Mouse (Mus musculus) CH12.LX (cell line): ENCODE measurements around the gene Tmprss2. TPM values are rescaled to one million over a fixed set of nuclear protein-coding genes. Genes with fewer than 3 reads are reported as not detected.

Source experiments
- DNase-seq: peaks from one replicate; pipeline ENCODE4 v3.0.0-alpha.2; 2013; ENCODE audit errors: extremely low read depth
- H3K27ac ChIP-seq: 2 replicates; pipeline ENCODE4 v1.5.1; 2012; ENCODE audit warnings: low read depth, mild to moderate bottlenecking, control low read depth, moderate library complexity; ENCODE audit not compliant: insufficient read depth
- H3K27me3 ChIP-seq: replicated peaks from 2 replicates; pipeline ENCODE3; 2012; ENCODE audit warnings: inconsistent platforms
- H3K36me3 ChIP-seq, 2 experiments: replicated peaks in 1 of 2; 2 replicates each; pipeline versions ENCODE3 to v1.6.1; 2012; ENCODE audit warnings: inconsistent platforms in 1 of 2, low read length in 1 of 2, mild to moderate bottlenecking in 1 of 2, mixed read lengths in 1 of 2, moderate library complexity in 1 of 2; ENCODE audit not compliant: control insufficient read depth in 1 of 2, insufficient read depth in 1 of 2
- H3K4me1 ChIP-seq, 2 experiments: 2 replicates each; pipeline ENCODE4 v1.6.1; 2012; ENCODE audit warnings: inconsistent platforms in 1 of 2, moderate library complexity in 1 of 2; ENCODE audit not compliant: insufficient read depth in 2 of 2, control insufficient read depth in 1 of 2
- H3K4me2 ChIP-seq: 2 replicates; pipeline ENCODE4 v1.6.1; 2012; ENCODE audit warnings: low read depth, mild to moderate bottlenecking, control low read depth; ENCODE audit not compliant: poor library complexity, insufficient read depth, severe bottlenecking
- H3K4me3 ChIP-seq, 3 experiments: fragments of 150-350 bp in 1 of 3; sonication (generic) in 1 of 3; replicated peaks in 1 of 3; 2 replicates each; pipeline versions ENCODE3 to v1.5.1; 2011 to 2012; ENCODE audit warnings: low read depth in 2 of 3, low read length in 2 of 3, mild to moderate bottlenecking in 2 of 3, moderate library complexity in 2 of 3, control low read depth in 1 of 3, improper control_type of control experiment in 1 of 3, inconsistent platforms in 1 of 3, mixed read lengths in 1 of 3; ENCODE audit not compliant: poor library complexity in 1 of 3
- H3K79me2 ChIP-seq: replicated peaks from 2 replicates; pipeline ENCODE4 v1.6.1; 2012; ENCODE audit warnings: mild to moderate bottlenecking, moderate library complexity; ENCODE audit not compliant: control insufficient read depth, poor library complexity, insufficient read depth, severe bottlenecking; ENCODE audit errors: extremely low read depth
- H3K9ac ChIP-seq: 2 replicates; pipeline ENCODE4 v1.6.1; 2012; ENCODE audit warnings: low read depth, mild to moderate bottlenecking, control low read depth, moderate library complexity; ENCODE audit not compliant: insufficient read depth
- H3K9me3 ChIP-seq: replicated peaks from 2 replicates; pipeline ENCODE3; 2012; ENCODE audit warnings: low read length, inconsistent platforms, mixed read lengths
- BHLHE40 ChIP-seq: IDR thresholded peaks from 2 replicates; pipeline ENCODE4 v1.6.1; 2011; ENCODE audit warnings: mild to moderate bottlenecking, low read depth, low read length, improper control_type of control experiment
- CHD1 ChIP-seq: IDR thresholded peaks from 2 replicates; pipeline ENCODE4 v1.6.1; 2012; ENCODE audit warnings: low read depth, low read length, improper control_type of control experiment, inconsistent platforms
- CHD2 ChIP-seq: IDR thresholded peaks from 2 replicates; pipeline ENCODE4 v1.6.1; 2011; ENCODE audit warnings: low read length, improper control_type of control experiment
- CTCF ChIP-seq, 2 experiments: IDR thresholded peaks in 1 of 2; conservative IDR thresholded peaks in 1 of 2; 2 replicates each; pipeline ENCODE4 v1.5.1; 2011 to 2012; ENCODE audit warnings: low read depth in 2 of 2, low read length in 2 of 2, improper control_type of control experiment in 1 of 2, inconsistent platforms in 1 of 2, mild to moderate bottlenecking in 1 of 2, moderate library complexity in 1 of 2
- E2F4 ChIP-seq: IDR thresholded peaks from 2 replicates; pipeline ENCODE4 v1.6.1; 2011; ENCODE audit warnings: low read depth, low read length, improper control_type of control experiment; ENCODE audit not compliant: insufficient replicate concordance
- ELF1 ChIP-seq: IDR thresholded peaks from 2 replicates; pipeline ENCODE4 v1.6.1; 2014; ENCODE audit warnings: low read depth, mild to moderate bottlenecking, inconsistent platforms, low read length, improper control_type of control experiment
- EP300 ChIP-seq: IDR thresholded peaks from 2 replicates; pipeline ENCODE4 v1.6.1; 2011; ENCODE audit warnings: low read length, improper control_type of control experiment
- ETS1 ChIP-seq: conservative IDR thresholded peaks from 2 replicates; pipeline ENCODE4 v1.6.1; 2012; ENCODE audit warnings: low read depth, mild to moderate bottlenecking, inconsistent platforms, low read length, improper control_type of control experiment, moderate library complexity
- GABPA ChIP-seq: IDR thresholded peaks from 2 replicates; pipeline ENCODE4 v1.6.1; 2012; ENCODE audit warnings: low read depth, low read length, improper control_type of control experiment, inconsistent platforms; ENCODE audit not compliant: insufficient replicate concordance
- HCFC1 ChIP-seq: IDR thresholded peaks from 2 replicates; pipeline ENCODE4 v1.6.1; 2012; ENCODE audit warnings: low read depth, mild to moderate bottlenecking, inconsistent platforms, low read length, improper control_type of control experiment
- IRF4 ChIP-seq: IDR thresholded peaks from 2 replicates; pipeline ENCODE4 v1.6.1; 2014; ENCODE audit warnings: low read depth, mild to moderate bottlenecking, inconsistent platforms, low read length, improper control_type of control experiment
- JUN ChIP-seq: IDR thresholded peaks from 2 replicates; pipeline ENCODE4 v1.6.1; 2011; ENCODE audit warnings: low read depth, mild to moderate bottlenecking, low read length, improper control_type of control experiment, moderate library complexity; ENCODE audit not compliant: insufficient read depth
- JUND ChIP-seq: conservative IDR thresholded peaks from 2 replicates; pipeline ENCODE4 v1.6.1; 2011; ENCODE audit warnings: low read depth, low read length, improper control_type of control experiment
- KAT2A ChIP-seq: IDR thresholded peaks from 2 replicates; pipeline ENCODE4 v1.6.1; 2012; ENCODE audit warnings: low read length, improper control_type of control experiment, inconsistent platforms; ENCODE audit not compliant: insufficient replicate concordance
- MAFK ChIP-seq: IDR thresholded peaks from 2 replicates; pipeline ENCODE4 v1.6.1; 2011; ENCODE audit warnings: low read length, improper control_type of control experiment; ENCODE audit not compliant: insufficient replicate concordance
- MAX ChIP-seq: IDR thresholded peaks from 2 replicates; pipeline ENCODE4 v1.6.1; 2011; ENCODE audit warnings: low read length, improper control_type of control experiment
- MAZ ChIP-seq: IDR thresholded peaks from 2 replicates; pipeline ENCODE4 v1.6.1; 2012; ENCODE audit warnings: low read depth, mild to moderate bottlenecking, inconsistent platforms, low read length, improper control_type of control experiment, moderate library complexity
- MEF2A ChIP-seq: IDR thresholded peaks from 2 replicates; pipeline ENCODE4 v1.6.1; 2014; ENCODE audit warnings: low read depth, mild to moderate bottlenecking, inconsistent platforms, low read length, improper control_type of control experiment, borderline replicate concordance
- MXI1 ChIP-seq: IDR thresholded peaks from 2 replicates; pipeline ENCODE4 v1.6.1; 2011; ENCODE audit warnings: mild to moderate bottlenecking, low read depth, low read length, improper control_type of control experiment
- MYC ChIP-seq: IDR thresholded peaks from 2 replicates; pipeline ENCODE4 v1.6.1; 2011; ENCODE audit warnings: low read depth, mild to moderate bottlenecking, improper control_type of control experiment, low read length
- NELFE ChIP-seq: IDR thresholded peaks from 2 replicates; pipeline ENCODE4 v1.6.1; 2011; ENCODE audit warnings: low read depth, low read length, improper control_type of control experiment
- NRF1 ChIP-seq: IDR thresholded peaks from 2 replicates; pipeline ENCODE4 v1.6.1; 2014; ENCODE audit warnings: low read depth, mild to moderate bottlenecking, inconsistent platforms, low read length, improper control_type of control experiment, moderate library complexity
- PAX5 ChIP-seq: IDR thresholded peaks from 2 replicates; pipeline ENCODE4 v1.6.1; 2012; ENCODE audit warnings: low read length, inconsistent platforms, mixed read lengths
- POLR2A ChIP-seq: IDR thresholded peaks from 2 replicates; pipeline ENCODE4 v1.6.1; 2011; ENCODE audit warnings: low read depth, mild to moderate bottlenecking, improper control_type of control experiment, low read length
- POLR2AphosphoS2 ChIP-seq: IDR thresholded peaks from 2 replicates; pipeline ENCODE4 v1.6.1; 2011; ENCODE audit warnings: low read depth, low read length, improper control_type of control experiment
- RAD21 ChIP-seq: IDR thresholded peaks from 2 replicates; pipeline ENCODE4 v1.6.1; 2011; ENCODE audit warnings: low read depth, mild to moderate bottlenecking, low read length, improper control_type of control experiment, moderate library complexity
- RCOR1 ChIP-seq: conservative IDR thresholded peaks from 2 replicates; pipeline ENCODE4 v1.6.1; 2012; ENCODE audit warnings: low read depth, mild to moderate bottlenecking, inconsistent platforms, low read length, improper control_type of control experiment
- SIN3A ChIP-seq: IDR thresholded peaks from 2 replicates; pipeline ENCODE4 v1.6.1; 2012; ENCODE audit warnings: low read length, improper control_type of control experiment, inconsistent platforms
- SMC3 ChIP-seq: IDR thresholded peaks from 2 replicates; pipeline ENCODE4 v1.6.1; 2011; ENCODE audit warnings: low read depth, low read length, improper control_type of control experiment
- TBP ChIP-seq: conservative IDR thresholded peaks from 2 replicates; pipeline ENCODE4 v1.6.1; 2011; ENCODE audit warnings: low read depth, low read length, improper control_type of control experiment
- TCF12 ChIP-seq: IDR thresholded peaks from 2 replicates; pipeline ENCODE4 v1.6.1; 2014; ENCODE audit warnings: low read depth, mild to moderate bottlenecking, inconsistent platforms, low read length, improper control_type of control experiment
- UBTF ChIP-seq: IDR thresholded peaks from 2 replicates; pipeline ENCODE4 v1.6.1; 2012; ENCODE audit warnings: low read depth, mild to moderate bottlenecking, inconsistent platforms, low read length, improper control_type of control experiment, moderate library complexity
- USF1 ChIP-seq: IDR thresholded peaks from 2 replicates; pipeline ENCODE4 v1.6.1; 2014; ENCODE audit warnings: low read depth, mild to moderate bottlenecking, inconsistent platforms, low read length, improper control_type of control experiment
- USF2 ChIP-seq: conservative IDR thresholded peaks from 2 replicates; pipeline ENCODE4 v1.6.1; 2011; ENCODE audit warnings: low read depth, low read length, improper control_type of control experiment
- ZC3H11A ChIP-seq: IDR thresholded peaks from 2 replicates; pipeline ENCODE4 v1.6.1; 2012; ENCODE audit warnings: low read depth, mild to moderate bottlenecking, inconsistent platforms, low read length, improper control_type of control experiment
- ZKSCAN1 ChIP-seq: IDR thresholded peaks from 2 replicates; pipeline ENCODE4 v1.6.1; 2012; ENCODE audit warnings: low read depth, inconsistent platforms, low read length, improper control_type of control experiment, borderline replicate concordance
- ZMIZ1 ChIP-seq: IDR thresholded peaks from 2 replicates; pipeline ENCODE4 v1.6.1; 2012; ENCODE audit warnings: low read depth, mild to moderate bottlenecking, inconsistent platforms, low read length, improper control_type of control experiment
- ZNF384 ChIP-seq: IDR thresholded peaks from 2 replicates; pipeline ENCODE4 v1.6.1; 2012; ENCODE audit warnings: low read depth, low read length, improper control_type of control experiment, inconsistent platforms
- dilution Hi-C: fragments of 300-500 bp; cut with MboI; formaldehyde crosslinking; loops from 2 replicates; pipeline ENCODE4 v1.14.3; 2020; ENCODE audit warnings: low sequenced_read_pairs; ENCODE audit not compliant: extremely low pct_unique_long_range_greater_than_20kb, extremely low pct_ligation_motif_present
- in situ Hi-C: fragments of 300-500 bp; cut with MboI; formaldehyde crosslinking; loops from 3 replicates; pipeline ENCODE4 v1.14.3; 2019; ENCODE audit warnings: low sequenced_read_pairs, low pct_ligation_motif_present, low pct_unique_long_range_greater_than_20kb, mixed read lengths
- polyA plus RNA-seq: library from polyadenylated mRNA; unstranded; fragments of >175 nt; gene quantifications from 2 replicates; pipeline ENCODE4 v1.2.1, GENCODE M21; 2012; ENCODE audit warnings: low read depth; ENCODE audit not compliant: insufficient read length
- total RNA-seq, 2 experiments: library from RNA; depleted of rRNA; stranded (reverse); fragments of 300-350 nt in 1 of 2; fragments of >200 nt in 1 of 2; gene quantifications; 2 replicates each; pipeline ENCODE4 v1.2.3; 2012 to 2014

The Tmprss2 gene
- total and polyA plus RNA-seq, 3 experiments: not detected

GRCm38 (mm10) chr16:97535808-97536413, 75.1 kb downstream of the Tmprss2 start:
- Histone ChIP-seq H3K27me3 (no peaks in the 10 kb centered on the region), H3K27ac (no peak overlapping the region), H3K9me3 (peaks cover 5% of the 10 kb centered on the region), H3K36me3 (peaks cover 0 to 23% of the 10 kb centered on the region in 2 experiments), H3K4me2 (peak overlapping the region; percentile 69), H3K4me1 (peaks cover 14 to 55% of the 10 kb centered on the region in 2 experiments), H3K9ac (peak overlapping the region; percentile 6; the same call in 1 of the 2 replicates), H3K79me2 (no peaks in the 10 kb centered on the region), H3K4me3 (peak overlapping the region in 2 of 3 experiments; percentile 18 to 45)
- in situ Hi-C loops (no loop called here), dilution Hi-C loops (no loop called here)
- peak; percentile 90 for DNase-seq
- TF ChIP-seq ZMIZ1 (no peak; the same call in 1 of the 2 replicates), CHD1 (no peak), SIN3A (no peak), USF1 (no peak), RCOR1 (no peak), IRF4 (peak; percentile 82), MAX (no peak), ZKSCAN1 (no peak), MAZ (0 out of 2 replicates have a peak, but pooled peaks have one; percentile 32), BHLHE40 (peak; percentile 62), ZNF384 (no peak), KAT2A (no peak), NRF1 (no peak), JUN (no peak), ZC3H11A (no peak), SMC3 (no peak), HCFC1 (no peak), POLR2A (peak; percentile 63), POLR2AphosphoS2 (no peak), E2F4 (no peak), CTCF (conservative IDR thresholded peaks at IDR 0.05 in 1 of 2, IDR thresholded peaks at IDR 0.05 in 1 of 2; ENCODE audit: low read depth in 2 of 2, low read length in 2 of 2) (no peak), CHD2 (peak; percentile 56; the same call in 1 of the 2 replicates), MAFK (no peak), ETS1 (no peak), PAX5 (no peak), TCF12 (0 out of 2 replicates have a peak, but pooled peaks have one; percentile 19), JUND (no peak), MYC (no peak), ELF1 (no peak), NELFE (no peak; the same call in 1 of the 2 replicates), GABPA (no peak), MXI1 (no peak), EP300 (no peak), MEF2A (peak; percentile 21; the same call in 1 of the 2 replicates), TBP (peak; percentile 81), USF2 (no peak), UBTF (no peak), RAD21 (no peak)
